Mouse (Mus musculus) MEL (cell line): ENCODE data around the gene Mtcl1. TPM values are rescaled to one million over a fixed set of nuclear protein-coding genes. Genes with fewer than 3 reads are reported as not detected.

Source experiments
- DNase-seq: peaks from one replicate; pipeline ENCODE4 v3.0.0; 2011; ENCODE audit warnings: low read depth, low spot score
- H3K27ac ChIP-seq: 2 replicates; pipeline ENCODE4 v1.5.1; 2012; ENCODE audit warnings: low read depth, mild to moderate bottlenecking, control low read depth, low read length, moderate library complexity; ENCODE audit not compliant: control insufficient read depth
- H3K27me3 ChIP-seq, 2 experiments: fragments of 150-350 bp in 1 of 2; sonication (generic) in 1 of 2; 2 replicates each; pipeline ENCODE4 v1.6.1; 2012; ENCODE audit warnings: low read length in 2 of 2, mild to moderate bottlenecking in 2 of 2, improper control_type of control experiment in 1 of 2, moderate library complexity in 1 of 2; ENCODE audit not compliant: insufficient read depth in 2 of 2, control insufficient read depth in 1 of 2
- H3K36me3 ChIP-seq, 2 experiments: 2 replicates each; pipeline ENCODE4 v1.6.1; 2012 to 2014; ENCODE audit warnings: low read length in 2 of 2, improper control_type of control experiment in 1 of 2, inconsistent platforms in 1 of 2, mild to moderate bottlenecking in 1 of 2; ENCODE audit not compliant: insufficient read depth in 2 of 2, control insufficient read depth in 1 of 2
- H3K4me1 ChIP-seq, 2 experiments: fragments of 150-350 bp in 1 of 2; sonication (generic) in 1 of 2; 2 replicates each; pipeline ENCODE4 v1.6.1; 2012; ENCODE audit warnings: low read length in 2 of 2, improper control_type of control experiment in 1 of 2, mild to moderate bottlenecking in 1 of 2; ENCODE audit not compliant: insufficient read depth in 2 of 2, control insufficient read depth in 1 of 2
- H3K4me3 ChIP-seq, 2 experiments: fragments of 150-350 bp in 1 of 2; sonication (generic) in 1 of 2; 2 replicates each; pipeline ENCODE4 v1.5.1; 2012; ENCODE audit warnings: low read depth in 2 of 2, low read length in 2 of 2, mild to moderate bottlenecking in 2 of 2, moderate library complexity in 2 of 2, control low read depth in 1 of 2, improper control_type of control experiment in 1 of 2; ENCODE audit not compliant: control insufficient read depth in 1 of 2, insufficient read depth in 1 of 2
- H3K79me2 ChIP-seq: 2 replicates; pipeline ENCODE4 v1.6.1; 2012; ENCODE audit warnings: mild to moderate bottlenecking, low read length, moderate library complexity; ENCODE audit not compliant: control insufficient read depth, poor library complexity, insufficient read depth
- H3K9ac ChIP-seq: 2 replicates; pipeline ENCODE4 v1.6.1; 2012; ENCODE audit warnings: low read depth, mild to moderate bottlenecking, control low read depth, low read length, moderate library complexity; ENCODE audit not compliant: control insufficient read depth, poor library complexity, severe bottlenecking
- H3K9me3 ChIP-seq: fragments of 150-350 bp; sonication (generic); replicated peaks from 2 replicates; pipeline ENCODE4 v1.6.1; 2012; ENCODE audit warnings: mild to moderate bottlenecking, low read length, improper control_type of control experiment, moderate library complexity; ENCODE audit not compliant: insufficient read depth
- CHD1 ChIP-seq: IDR thresholded peaks from 2 replicates; pipeline ENCODE4 v1.6.1; 2012; ENCODE audit warnings: low read depth, mild to moderate bottlenecking, inconsistent platforms, low read length, improper control_type of control experiment
- CHD2 ChIP-seq: IDR thresholded peaks from 2 replicates; pipeline ENCODE4 v1.6.1; 2011; ENCODE audit warnings: low read length, improper control_type of control experiment
- CTCF ChIP-seq, 3 experiments: IDR thresholded peaks in 2 of 3; conservative IDR thresholded peaks in 1 of 3; 2 replicates each; pipeline ENCODE4 v1.5.1; 2011 to 2012; ENCODE audit warnings: low read length in 3 of 3, low read depth in 2 of 3, mild to moderate bottlenecking in 2 of 3, improper control_type of control experiment in 1 of 3, inconsistent platforms in 1 of 3, mixed read lengths in 1 of 3, moderate library complexity in 1 of 3; ENCODE audit not compliant: control insufficient read depth in 1 of 3, insufficient read depth in 1 of 3, poor library complexity in 1 of 3, severe bottlenecking in 1 of 3
- ELF1 ChIP-seq: IDR thresholded peaks from 2 replicates; pipeline ENCODE4 v1.6.1; 2014; ENCODE audit warnings: low read depth, mild to moderate bottlenecking, inconsistent platforms, low read length, improper control_type of control experiment, moderate library complexity
- EP300 ChIP-seq, 2 experiments: IDR thresholded peaks; 2 replicates each; pipeline ENCODE4 v1.6.1; 2011; ENCODE audit warnings: improper control_type of control experiment in 2 of 2, low read length in 2 of 2, low read depth in 1 of 2, mild to moderate bottlenecking in 1 of 2
- ETS1 ChIP-seq: IDR thresholded peaks from 2 replicates; pipeline ENCODE4 v1.6.1; 2012; ENCODE audit warnings: low read depth, mild to moderate bottlenecking, inconsistent platforms, low read length, improper control_type of control experiment, moderate library complexity
- MAFK ChIP-seq: IDR thresholded peaks from 2 replicates; pipeline ENCODE4 v1.6.1; 2011; ENCODE audit warnings: low read depth, mild to moderate bottlenecking, low read length, improper control_type of control experiment, borderline replicate concordance
- MAZ ChIP-seq: IDR thresholded peaks from 2 replicates; pipeline ENCODE4 v1.6.1; 2012; ENCODE audit warnings: low read depth, mild to moderate bottlenecking, inconsistent platforms, low read length, improper control_type of control experiment
- MEF2A ChIP-seq: IDR thresholded peaks from 2 replicates; pipeline ENCODE4 v1.6.1; 2014; ENCODE audit warnings: low read depth, mild to moderate bottlenecking, inconsistent platforms, low read length, improper control_type of control experiment; ENCODE audit not compliant: poor library complexity, insufficient replicate concordance, severe bottlenecking; ENCODE audit errors: extremely low read depth
- MXI1 ChIP-seq: IDR thresholded peaks from 2 replicates; pipeline ENCODE4 v1.6.1; 2011; ENCODE audit warnings: mild to moderate bottlenecking, low read depth, low read length, improper control_type of control experiment
- MYB ChIP-seq: IDR thresholded peaks from 2 replicates; pipeline ENCODE4 v1.6.1; 2011; ENCODE audit warnings: mild to moderate bottlenecking, low read depth, low read length, improper control_type of control experiment
- POLR2AphosphoS5 ChIP-seq: IDR thresholded peaks from 2 replicates; pipeline ENCODE4 v1.6.1; 2012; ENCODE audit warnings: low read depth, borderline replicate concordance, mild to moderate bottlenecking, inconsistent platforms, low read length, moderate library complexity, mixed read lengths
- RCOR1 ChIP-seq: IDR thresholded peaks from 2 replicates; pipeline ENCODE4 v1.6.1; 2012; ENCODE audit warnings: low read depth, mild to moderate bottlenecking, inconsistent platforms, low read length, improper control_type of control experiment
- SIN3A ChIP-seq: IDR thresholded peaks from 2 replicates; pipeline ENCODE4 v1.6.1; 2012; ENCODE audit warnings: low read length, improper control_type of control experiment, inconsistent platforms
- SMC3 ChIP-seq: IDR thresholded peaks from 2 replicates; pipeline ENCODE4 v1.6.1; 2011; ENCODE audit warnings: low read depth, low read length, improper control_type of control experiment
- TBP ChIP-seq: IDR thresholded peaks from 2 replicates; pipeline ENCODE4 v1.8.0; 2011; ENCODE audit warnings: low read depth, low read length, improper control_type of control experiment
- TCF12 ChIP-seq: IDR thresholded peaks from 2 replicates; pipeline ENCODE4 v1.6.1; 2014; ENCODE audit warnings: low read depth, mild to moderate bottlenecking, inconsistent platforms, low read length, improper control_type of control experiment, moderate library complexity
- ZC3H11A ChIP-seq: IDR thresholded peaks from 2 replicates; pipeline ENCODE4 v1.6.1; 2012; ENCODE audit warnings: low read depth, mild to moderate bottlenecking, inconsistent platforms, low read length, improper control_type of control experiment
- ZKSCAN1 ChIP-seq: IDR thresholded peaks from 2 replicates; pipeline ENCODE4 v1.6.1; 2012; ENCODE audit warnings: low read depth, mild to moderate bottlenecking, inconsistent platforms, low read length, improper control_type of control experiment, moderate library complexity
- ZMIZ1 ChIP-seq: IDR thresholded peaks from 2 replicates; pipeline ENCODE4 v1.6.1; 2012; ENCODE audit warnings: low read depth, mild to moderate bottlenecking, inconsistent platforms, low read length, improper control_type of control experiment, moderate library complexity
- polyA plus RNA-seq, 2 experiments: library from polyadenylated mRNA; stranded (reverse) in 1 of 2; unstranded in 1 of 2; fragments of >175 nt in 1 of 2; fragments of >200 nt in 1 of 2; gene quantifications; 2 replicates each; pipeline versions ENCODE4 v1.2.1 to v1.2.4; 2012; ENCODE audit warnings: low replicate concordance in 2 of 2, low read depth in 1 of 2; ENCODE audit not compliant: insufficient read length in 2 of 2, insufficient read depth in 1 of 2, missing spikeins in 1 of 2
- total RNA-seq: library from RNA; depleted of rRNA; stranded (reverse); fragments of 300-350 nt; gene quantifications from 2 replicates; pipeline ENCODE4 v1.2.3, GENCODE M21; 2012

Mtcl1 gene
- total and polyA plus RNA-seq, 3 experiments, result not detected

DNA sequence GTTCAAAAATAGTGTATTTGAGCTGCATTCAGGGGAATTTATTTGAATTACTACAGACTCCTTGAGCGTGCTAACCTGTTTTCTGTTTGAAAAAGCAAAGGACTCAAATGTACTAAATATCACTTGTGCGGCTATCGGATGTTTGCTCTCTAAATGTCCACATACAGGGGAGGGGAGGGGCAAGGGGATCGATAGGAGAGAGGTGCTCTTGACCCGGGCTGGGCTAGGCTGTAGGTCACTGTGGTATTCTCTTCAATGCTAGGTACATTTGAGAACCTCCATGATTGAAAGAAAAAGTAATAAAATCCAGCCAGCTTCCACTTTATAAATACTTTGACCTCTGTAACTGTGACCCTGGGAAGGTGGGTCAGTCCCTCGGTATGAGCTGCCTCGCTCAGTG is 33.1 kb downstream of the Mtcl1 start:
- Histone ChIP-seq H3K36me3 (no peaks in the 10 kb centered on the region), H3K27me3 (no peaks in the 10 kb centered on the region), H3K9me3 (no peaks in the 10 kb centered on the region), H3K9ac (no peak overlapping the region), H3K27ac (no peak overlapping the region), H3K4me3 (no peak overlapping the region), H3K4me1 (no peaks in the 10 kb centered on the region), H3K79me2 (no peaks in the 10 kb centered on the region)
- DNase-seq, result no peak
- TF ChIP-seq ETS1 (no peak), MXI1 (no peak), MAFK (no peak), POLR2AphosphoS5 (no peak), MAZ (no peak), ZC3H11A (no peak), CTCF (IDR thresholded peaks at IDR 0.05 in 2 of 3, conservative IDR thresholded peaks at IDR 0.05 in 1 of 3; ENCODE audit: control insufficient read depth in 1 of 3, insufficient read depth in 1 of 3, low read depth in 2 of 3, low read length in 3 of 3, poor library complexity in 1 of 3, severe bottlenecking in 1 of 3) (no peak), TCF12 (no peak), EP300 (IDR thresholded peaks at IDR 0.05; ENCODE audit: low read depth in 1 of 2, low read length in 2 of 2) (no peak), MEF2A (no peak), ELF1 (no peak), CHD1 (no peak), MYB (no peak), ZMIZ1 (no peak)

DNA sequence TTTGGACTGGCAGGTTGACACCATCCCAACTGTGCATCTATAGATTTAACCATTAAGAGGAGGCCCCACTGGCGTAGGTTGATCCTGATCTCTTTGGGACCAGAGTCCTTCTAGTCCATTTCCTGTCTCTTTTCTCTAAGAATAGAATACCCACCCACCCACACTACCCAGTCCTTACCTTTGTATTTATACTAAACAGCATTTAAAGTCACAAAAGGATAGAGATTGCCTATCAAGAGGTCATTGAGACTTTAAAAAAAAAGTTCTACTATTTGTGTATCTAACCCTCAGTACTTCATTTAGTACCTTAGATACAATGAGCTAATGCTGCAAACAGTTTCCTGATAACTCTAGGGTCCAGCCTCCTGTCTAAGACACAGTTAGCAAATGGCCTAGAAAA is 35.2 kb downstream of the Mtcl1 start:
- H3K27ac ChIP-seq, result no peak overlapping the region
- H3K79me2 ChIP-seq, result no peaks in the 10 kb centered on the region
- H3K36me3 ChIP-seq, result no peaks in the 10 kb centered on the region
- H3K9me3 ChIP-seq, result no peaks in the 10 kb centered on the region
- H3K4me3 ChIP-seq, result no peak overlapping the region
- H3K9ac ChIP-seq, result no peak overlapping the region
- no peak for TF ChIP-seq ZMIZ1
- no peak for TF ChIP-seq TBP
- no peak for TF ChIP-seq CHD2
- TF ChIP-seq MYB, result no peak
- no peak for TF ChIP-seq ZKSCAN1
- no peak for TF ChIP-seq ETS1
- TF ChIP-seq RCOR1, result no peak
- no peak for TF ChIP-seq POLR2AphosphoS5
- TF ChIP-seq SMC3, result no peak
- TF ChIP-seq SIN3A, result no peak
- DNase-seq, result no peak
- H3K4me1 ChIP-seq, result no peaks in the 10 kb centered on the region
- no peaks in the 10 kb centered on the region for H3K27me3 ChIP-seq
